Mouse (Mus musculus) liver, adult 2 months (tissue): ENCODE measurements at regions not wholly inside any gene's neighbourhood (a gene's known extent, or its start where the extent isn't known, plus 50 kb on each side); places are given as distances from the start of the nearest gene placed in this dataset.
"Not testable (repeated sequence)": the region's sequence is repeated elsewhere in the genome, so short reads cannot be mapped to it uniquely, and the experiment has no call there.

ENCODE experiments used
- DNase-seq: peaks from one replicate; pipeline ENCODE4 v3.0.0-alpha.2; 2011; ENCODE audit warnings: low read depth, low spot score; ENCODE audit errors: extremely low read depth
- H3K27ac ChIP-seq: fragments of 200-500 bp; replicated peaks from 2 replicates; pipeline ENCODE4 v1.5.1; 2012; ENCODE audit warnings: low read depth, mild to moderate bottlenecking, control low read depth, inconsistent platforms, low read length; ENCODE audit not compliant: insufficient read depth
- H3K27me3 ChIP-seq: fragments of 200-500 bp; 2 replicates; pipeline ENCODE4 v1.6.1; 2012; ENCODE audit warnings: mild to moderate bottlenecking, moderate library complexity, low read length, inconsistent platforms; ENCODE audit not compliant: control insufficient read depth, insufficient read depth
- H3K36me3 ChIP-seq: fragments of 200-500 bp; 2 replicates; pipeline ENCODE4 v1.6.1; 2012; ENCODE audit warnings: low read length, inconsistent platforms; ENCODE audit not compliant: control insufficient read depth, insufficient read depth
- H3K4me1 ChIP-seq: fragments of 200-500 bp; 2 replicates; pipeline ENCODE4 v1.6.1; 2011; ENCODE audit warnings: low read length; ENCODE audit not compliant: control insufficient read depth, insufficient read depth
- H3K4me3 ChIP-seq: fragments of 200-500 bp; 2 replicates; pipeline ENCODE4 v1.5.1; 2011; ENCODE audit warnings: low read depth, mild to moderate bottlenecking, control low read depth, low read length, moderate library complexity; ENCODE audit not compliant: insufficient read depth
- H3K79me2 ChIP-seq: fragments of 200-500 bp; 2 replicates; pipeline ENCODE4 v1.6.1; 2012; ENCODE audit warnings: inconsistent platforms, mild to moderate bottlenecking, low read length, moderate library complexity; ENCODE audit not compliant: control insufficient read depth, insufficient read depth
- H3K9ac ChIP-seq: fragments of 200-500 bp; 2 replicates; pipeline ENCODE4 v1.6.1; 2012; ENCODE audit warnings: low read depth, mild to moderate bottlenecking, control low read depth, inconsistent platforms, low read length
- CTCF ChIP-seq: fragments of 200-500 bp; IDR thresholded peaks from 2 replicates; pipeline ENCODE4 v1.5.1; 2011; ENCODE audit warnings: low read depth, low read length, control low read depth
- POLR2A ChIP-seq: fragments of 200-500 bp; IDR thresholded peaks from 2 replicates; pipeline ENCODE4 v1.6.1; 2011; ENCODE audit warnings: low read length, control low read depth; ENCODE audit not compliant: insufficient read depth; ENCODE audit errors: extremely low read depth
- WGBS: fragments of 180-500 bp; shearing (Covaris S2); methylation state at CpG from one replicate; pipeline ENCODE4 v1.1.7; 2018; 5-methylcytosine and 5-hydroxymethylcytosine counted together

GRCm38 (mm10) chr12:113907751-113908150, 364.0 kb downstream of the Adam6a start:
- no peaks in the 10 kb centered on the region for H3K4me1 ChIP-seq
- no peak for DNase-seq
- no peak for TF ChIP-seq POLR2A
- no peak for TF ChIP-seq CTCF
- H3K79me2 ChIP-seq: no peaks in the 10 kb centered on the region
- H3K27ac ChIP-seq: no peak overlapping the region
- H3K36me3 ChIP-seq: no peaks in the 10 kb centered on the region
- no peak overlapping the region for H3K4me3 ChIP-seq
- 58% methylated on average over 1 of the region's 1 CpGs for WGBS
- H3K9ac ChIP-seq: no peak overlapping the region
- H3K27me3 ChIP-seq: no peaks in the 10 kb centered on the region

DNA sequence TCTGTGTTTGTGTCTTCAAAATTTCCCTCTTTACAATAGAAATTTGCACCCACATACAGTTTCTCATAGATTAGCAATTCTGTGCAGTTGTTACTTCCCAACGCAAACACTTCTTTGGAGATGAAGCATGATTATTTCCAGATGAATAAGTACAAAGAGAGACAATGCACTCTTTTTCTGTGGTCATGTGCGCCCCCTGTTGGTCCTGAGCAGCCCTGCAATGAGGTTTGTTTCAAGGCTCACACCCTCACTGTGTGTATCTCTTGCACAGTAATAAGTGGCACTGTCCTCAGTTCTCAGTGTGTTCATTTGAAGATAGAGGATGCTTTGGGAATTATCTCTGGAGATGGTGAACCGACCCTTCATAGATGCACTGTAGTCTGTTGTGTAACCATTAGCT, 368.1 kb downstream of the Adam6a start:
- Histone ChIP-seq H3K36me3 (no peaks in the 10 kb centered on the region), H3K27me3 (no peaks in the 10 kb centered on the region), H3K27ac (no peak overlapping the region), H3K4me3 (no peak overlapping the region), H3K9ac (no peak overlapping the region), H3K79me2 (no peaks in the 10 kb centered on the region), H3K4me1 (no peaks in the 10 kb centered on the region)
- WGBS: 30% methylated on average over 3 of the region's 3 CpGs
- TF ChIP-seq CTCF (peak; percentile 56; the same call in 1 of the 2 replicates), POLR2A (no peak)
- peak; percentile 8 for DNase-seq

GRCm38 (mm10) chr12:113940721-113941120, 397.0 kb downstream of the Adam6a start:
- H3K27me3 ChIP-seq: no peaks in the 10 kb centered on the region
- H3K79me2 ChIP-seq: no peaks in the 10 kb centered on the region
- DNase-seq: peak; percentile 21
- TF ChIP-seq CTCF: no peak
- no peak for TF ChIP-seq POLR2A
- no peak overlapping the region for H3K27ac ChIP-seq
- no peaks in the 10 kb centered on the region for H3K4me1 ChIP-seq
- H3K4me3 ChIP-seq: no peak overlapping the region
- no peaks in the 10 kb centered on the region for H3K36me3 ChIP-seq
- H3K9ac ChIP-seq: no peak overlapping the region

GRCm38 (mm10) chr12:113943661-113944327, 400.1 kb downstream of the Adam6a start:
- not testable (repeated sequence) for H3K9ac ChIP-seq, H3K4me3 ChIP-seq, H3K4me1 ChIP-seq, H3K79me2 ChIP-seq, H3K36me3 ChIP-seq, H3K27me3 ChIP-seq, H3K27ac ChIP-seq
- WGBS: 53% methylated on average over 1 of the region's 1 CpGs
- peak; percentile 6 for DNase-seq

DNA sequence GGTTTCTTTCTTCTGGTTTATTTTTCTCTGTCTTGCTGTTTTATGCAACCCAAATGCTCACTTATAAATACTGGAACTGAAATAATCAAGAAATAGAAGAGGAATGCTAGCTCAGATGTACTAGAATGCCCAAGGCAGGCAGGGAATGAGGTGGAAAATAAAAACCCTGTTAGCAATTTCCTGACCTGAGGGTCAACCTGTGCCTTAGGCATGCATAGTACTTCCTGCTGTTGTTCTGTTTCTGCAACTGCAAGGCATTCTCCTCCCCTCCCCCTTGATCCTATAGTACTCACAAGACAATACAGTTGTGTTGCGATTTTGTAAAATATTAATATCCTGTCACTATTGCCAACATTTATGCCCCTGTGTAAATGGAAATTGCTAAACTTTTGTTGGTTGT, 402.1 kb downstream of the Adam6a start:
- DNase-seq, H3K27ac ChIP-seq, H3K4me3 ChIP-seq, H3K36me3 ChIP-seq, H3K9ac ChIP-seq, H3K27me3 ChIP-seq, H3K4me1 ChIP-seq, H3K79me2 ChIP-seq: not testable (repeated sequence)
- 88% methylated on average over 1 of the region's 1 CpGs for WGBS

DNA sequence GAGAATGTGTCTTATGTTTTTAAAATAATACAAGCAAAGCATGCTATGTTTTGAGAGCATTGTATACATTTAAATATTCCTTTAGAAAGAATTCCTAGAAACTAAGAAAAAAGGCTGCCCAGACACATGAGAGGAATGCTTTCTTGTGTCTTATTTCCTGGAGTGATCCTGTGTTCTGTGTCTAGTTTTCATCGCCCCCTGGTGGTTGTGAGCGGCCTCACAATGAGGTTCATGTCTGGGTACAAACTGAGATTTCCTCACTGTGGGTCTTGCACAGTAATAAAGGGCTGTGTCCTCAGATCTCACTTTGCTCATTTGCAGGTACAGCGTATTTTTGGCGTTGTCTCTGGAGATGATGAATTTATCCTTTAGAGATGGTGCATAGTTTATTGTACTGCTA, 404.3 kb downstream of the Adam6a start:
- WGBS: 13% methylated on average over 4 of the region's 4 CpGs
- H3K27me3 ChIP-seq, H3K79me2 ChIP-seq, H3K36me3 ChIP-seq, H3K4me3 ChIP-seq, H3K4me1 ChIP-seq, H3K27ac ChIP-seq, H3K9ac ChIP-seq: not testable (repeated sequence)
- TF ChIP-seq CTCF: peak; percentile 53; the same call in 1 of the 2 replicates
- peak; percentile 33 for DNase-seq
